Mouse (Mus musculus): ENCODE data around the gene B3gnt6.

GRCm38 (mm10) chr7:98153345-98153744 lies 45.9 kb downstream of the B3gnt6 start:
- 0 out of 2 replicates have a peak, but pooled peaks have one; percentile 11 for TF ChIP-seq CTCF (IDR thresholded peaks at IDR 0.05; ENCODE audit: extremely low read depth, insufficient read depth, low read length)
- TF ChIP-seq POLR2A (IDR thresholded peaks at IDR 0.05; ENCODE audit: extremely low read depth, insufficient read depth, low read length), result no peak
